Mouse (Mus musculus) left cerebral cortex, postnatal 10 days (tissue): ENCODE results near the gene Rps3. TPM values are rescaled to one million over a fixed set of nuclear protein-coding genes. Genes with fewer than 3 reads are reported as not detected.

Source experiments
- total RNA-seq, 2 experiments: library from RNA; stranded (reverse); gene quantifications; 2 replicates each; pipeline ENCODE4 v1.2.3; 2021

The Rps3 gene
- total RNA-seq, 2 experiments from 2014 or later: 266 to 286 TPM

Other genes starting within 250 kb of the Rps3 start
- gene Mogat2, start 245.1 kb downstream of the Rps3 start, total RNA-seq: under 1 TPM in 1 of 2 experiments, not detected in 1; 0.49 TPM
- 100 to 1,000 TPM; 231 to 242 TPM for gene Map6, start 216.3 kb downstream of the Rps3 start, total RNA-seq
- gene Serpinh1, start 130.5 kb downstream of the Rps3 start, total RNA-seq: 10 to 100 TPM; 46.7 to 49.4 TPM
- 10 to 100 TPM; 34.2 to 35.5 TPM for gene Gdpd5, start 102.3 kb downstream of the Rps3 start, total RNA-seq
- 1 to 10 TPM; 1.4 to 2.6 TPM for gene Klhl35, start 17.7 kb downstream of the Rps3 start, total RNA-seq
- 100 to 1,000 TPM; 167 to 196 TPM for gene Arrb1, start 51.7 kb upstream of the Rps3 start, total RNA-seq
- 1 to 10 TPM; 3.3 TPM for gene Tpbgl, start 143.4 kb upstream of the Rps3 start, total RNA-seq
- 10 to 100 TPM; 15.4 to 15.8 TPM for gene Slco2b1, start 227.6 kb upstream of the Rps3 start, total RNA-seq
- under 1 TPM in 1 of 2 experiments, not detected in 1; 0.51 TPM for gene Olfr520, start 246.5 kb upstream of the Rps3 start, total RNA-seq